Mouse (Mus musculus) monocyte, adult 2 months (primary cell): ENCODE data around the gene Uhrf1.
A peak's percentile ranks its signal among the peaks of the same experiment; 100 is the strongest.

ENCODE experiments used
- DNase-seq, 2 experiments: peaks; one replicate each; pipeline ENCODE4 v3.0.0; 2022; ENCODE audit warnings: low spot score in 2 of 2, low read depth in 1 of 2

The Uhrf1 gene

GRCm38 (mm10) chr17:56296201-56296600, 6.9 kb upstream of the Uhrf1 start:
- no peak for DNase-seq

GRCm38 (mm10) chr17:56298238-56298637, 4.9 kb upstream of the Uhrf1 start:
- no peak for DNase-seq

- DNase-seq = no peak
These were observed 2.9 kb upstream of the Uhrf1 start, which contains the start of gene Arrdc5 for GRCm38 (mm10) chr17:56300186-56300585. TSS of gene Arrdc5 (minus strand) at chr17:56300286.

GRCm38 (mm10) chr17:56302363-56302996, 641 bp upstream of the Uhrf1 start:
- DNase-seq = no peak

GRCm38 (mm10) chr17:56303847-56304586, 896 bp downstream of the Uhrf1 start:
- DNase-seq = peak; percentile 88

DNA sequence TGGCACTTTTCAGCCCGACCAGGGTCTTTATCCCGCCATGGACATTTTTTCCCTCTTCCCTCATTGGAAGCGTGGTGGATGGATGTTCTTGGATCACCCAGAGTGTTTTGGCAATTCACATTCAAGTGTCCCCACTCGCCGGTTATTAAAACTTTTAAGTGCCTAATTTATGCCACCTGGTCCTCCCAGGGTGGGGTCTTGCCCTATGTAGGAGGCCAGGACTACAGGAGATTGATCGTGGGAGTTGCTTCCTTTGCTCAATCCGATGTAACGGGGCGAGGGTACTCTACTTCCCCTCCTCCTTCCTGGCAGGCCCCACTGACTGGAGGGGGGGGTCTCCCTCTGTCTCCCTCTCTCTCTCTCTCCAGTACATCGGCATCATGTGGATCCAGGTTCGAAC, 1.6 kb downstream of the Uhrf1 start:
- DNase-seq = no peak

DNA sequence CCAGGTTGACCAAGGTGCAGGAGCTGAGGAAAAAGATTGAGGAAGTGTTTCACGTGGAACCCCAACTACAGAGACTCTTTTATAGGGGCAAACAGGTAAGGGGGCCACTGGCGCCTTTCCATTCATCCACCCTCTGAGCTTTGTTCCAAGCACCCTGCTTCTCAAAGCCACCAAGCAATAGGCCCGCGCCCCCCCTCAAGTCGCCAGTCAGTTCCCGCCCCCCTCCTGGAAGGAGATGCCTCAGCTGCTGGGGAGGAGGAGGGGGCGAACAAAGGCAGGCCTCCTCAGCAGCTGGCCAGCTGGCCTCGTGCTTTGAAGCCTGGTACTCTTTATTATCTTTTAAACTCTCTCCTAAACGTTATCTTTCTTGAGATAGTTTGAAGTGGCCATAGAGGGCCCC, 2.0 kb downstream of the Uhrf1 start:
- DNase-seq = no peak

DNA sequence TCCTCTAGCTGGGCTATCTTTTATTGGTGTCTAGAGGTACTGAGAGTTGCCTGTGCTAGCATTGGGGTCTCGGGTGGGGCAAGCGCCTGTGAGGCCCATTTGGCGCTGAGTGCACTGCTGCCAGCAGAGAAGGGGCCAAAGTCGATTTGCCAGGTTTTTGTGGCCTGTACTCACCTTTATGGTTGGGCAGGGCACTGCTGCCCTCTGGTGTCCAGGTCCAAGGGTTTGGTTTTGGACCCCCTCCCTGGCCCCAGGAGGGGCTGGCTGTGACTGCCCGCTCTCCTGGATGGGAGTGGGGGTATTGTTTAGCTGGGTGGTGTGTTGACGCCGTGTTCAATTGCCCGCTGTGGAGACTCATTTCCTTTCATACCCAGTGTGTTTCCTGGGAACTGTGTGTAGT, 2.7 kb downstream of the Uhrf1 start:
- no peak for DNase-seq

DNA sequence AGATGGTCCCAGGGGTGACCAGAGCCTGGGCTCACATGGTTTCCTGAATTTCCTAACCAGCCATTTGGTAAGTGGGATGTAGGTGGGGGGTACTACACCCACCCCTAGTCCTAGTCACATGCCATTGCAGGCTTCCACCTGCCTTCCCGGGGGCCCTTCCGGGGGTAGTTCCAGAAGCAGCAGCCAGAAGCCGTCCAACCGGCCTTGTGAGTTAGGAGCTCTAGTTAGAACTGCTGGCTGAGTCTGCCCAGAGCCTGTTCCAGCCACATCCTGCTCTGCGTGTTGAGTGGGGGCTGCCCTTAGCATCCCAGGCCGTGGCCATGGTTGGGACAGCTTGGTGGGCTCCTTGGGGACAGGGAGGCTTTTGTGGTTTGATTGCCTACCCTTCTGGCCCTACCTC, 5.0 kb downstream of the Uhrf1 start:
- DNase-seq = no peak

DNA sequence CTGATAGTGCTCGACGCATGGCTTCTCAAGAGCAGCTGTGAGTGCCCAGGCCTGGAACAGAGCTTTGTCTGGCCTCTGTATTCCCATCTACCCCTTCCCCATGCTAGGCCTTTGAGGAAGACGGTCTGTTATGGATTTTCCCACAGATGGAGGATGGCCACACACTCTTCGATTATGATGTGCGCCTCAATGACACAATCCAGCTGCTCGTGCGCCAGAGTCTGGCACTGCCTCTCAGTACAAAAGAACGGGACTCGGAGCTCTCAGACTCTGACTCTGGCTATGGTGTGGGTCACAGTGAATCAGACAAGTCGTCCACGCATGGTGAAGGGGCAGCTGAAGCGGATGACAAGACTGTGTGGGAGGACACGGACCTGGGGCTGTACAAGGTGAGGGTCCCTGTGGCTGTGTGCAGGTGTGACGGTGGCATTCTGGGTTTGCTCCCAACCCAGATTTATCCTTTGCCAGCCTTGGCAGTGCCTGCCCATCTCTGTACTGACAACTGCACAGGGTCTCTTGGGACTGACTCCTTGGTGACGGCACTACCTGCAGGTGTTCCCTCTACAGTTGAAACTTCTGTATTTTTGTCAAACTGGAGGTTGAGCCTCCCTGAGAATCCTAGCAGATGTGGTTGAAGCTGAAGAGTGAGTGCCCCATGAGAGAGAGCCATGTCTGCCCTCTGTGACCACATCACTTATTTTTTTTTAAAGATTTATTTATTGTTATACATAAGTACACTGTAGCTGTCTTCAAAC, 6.2 kb downstream of the Uhrf1 start:
- no peak for DNase-seq

DNA sequence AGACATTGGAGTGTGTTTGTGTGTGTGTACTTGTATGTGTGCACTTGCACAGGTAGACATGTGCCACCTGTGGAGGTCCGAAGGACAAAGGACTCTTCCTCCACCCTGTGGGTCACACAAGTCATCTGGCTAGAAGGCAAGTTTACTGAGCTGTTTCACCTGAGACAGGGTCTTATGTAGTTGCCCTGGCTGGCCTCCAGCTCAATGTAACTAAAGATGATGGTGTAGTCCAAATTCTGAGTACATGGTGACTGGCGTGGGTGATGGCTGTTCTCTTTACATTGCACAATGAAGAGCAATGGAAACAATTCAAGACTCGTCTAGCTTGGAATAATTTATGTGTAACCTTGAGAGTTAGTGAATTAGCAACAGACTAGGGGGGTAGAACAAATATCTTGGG, 21.3 kb downstream of the Uhrf1 start:
- no peak for DNase-seq

- peak; percentile 98 to 99 for DNase-seq
These were observed 22.5 kb downstream of the Uhrf1 start, which contains the start of gene Kdm4b for GRCm38 (mm10) chr17:56325450-56326152. TSS of gene Kdm4b (plus strand) at chr17:56326062.

DNA sequence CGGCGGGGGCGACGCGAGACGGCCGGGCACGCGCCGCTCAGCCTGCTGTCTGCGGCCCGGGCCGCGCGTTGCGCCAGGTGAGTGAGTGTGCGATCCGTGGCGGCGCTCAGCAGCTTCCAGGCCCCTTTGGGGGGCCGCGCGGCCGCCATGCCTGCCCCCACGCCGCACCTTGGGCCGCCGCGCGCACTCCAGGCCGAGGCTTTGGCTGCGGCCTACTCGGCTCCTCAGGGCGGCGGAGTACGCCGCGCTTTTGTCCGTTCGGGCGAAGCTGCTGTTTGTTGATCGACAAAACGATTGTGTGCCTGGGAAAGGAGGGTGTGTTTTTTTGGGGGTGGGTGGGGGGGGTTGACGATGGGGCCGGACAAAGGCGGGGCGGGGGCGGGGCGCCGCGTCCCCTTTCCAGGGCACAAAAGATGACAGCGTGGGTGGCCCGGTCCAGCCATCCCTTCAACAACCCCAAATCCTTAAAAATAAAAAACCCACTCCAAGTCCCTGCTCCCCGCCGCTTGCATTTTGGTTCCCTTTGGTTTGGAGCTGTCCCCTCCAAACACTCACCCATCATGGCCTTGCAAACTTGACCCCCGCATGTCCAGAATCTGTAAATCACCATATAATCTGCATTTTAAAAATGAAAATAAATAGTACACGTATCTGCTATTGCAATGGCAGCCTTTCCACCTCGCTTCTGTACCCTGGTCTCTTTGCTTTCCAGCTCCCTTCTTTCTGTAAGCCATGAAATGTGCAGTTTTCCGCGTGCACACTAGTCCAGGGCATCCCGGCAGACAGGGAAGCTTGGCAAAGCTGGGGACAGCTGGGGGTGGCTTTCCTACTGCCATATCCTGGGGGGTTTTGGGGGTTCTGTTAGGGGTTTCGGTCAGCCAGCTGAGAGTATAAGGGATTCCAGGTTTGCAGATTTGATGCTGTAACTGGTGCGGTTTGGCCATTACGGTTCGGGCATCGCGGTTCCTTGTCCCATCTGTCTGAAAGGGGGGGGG, 23.3 kb downstream of the Uhrf1 start:
- no peak for DNase-seq

DNA sequence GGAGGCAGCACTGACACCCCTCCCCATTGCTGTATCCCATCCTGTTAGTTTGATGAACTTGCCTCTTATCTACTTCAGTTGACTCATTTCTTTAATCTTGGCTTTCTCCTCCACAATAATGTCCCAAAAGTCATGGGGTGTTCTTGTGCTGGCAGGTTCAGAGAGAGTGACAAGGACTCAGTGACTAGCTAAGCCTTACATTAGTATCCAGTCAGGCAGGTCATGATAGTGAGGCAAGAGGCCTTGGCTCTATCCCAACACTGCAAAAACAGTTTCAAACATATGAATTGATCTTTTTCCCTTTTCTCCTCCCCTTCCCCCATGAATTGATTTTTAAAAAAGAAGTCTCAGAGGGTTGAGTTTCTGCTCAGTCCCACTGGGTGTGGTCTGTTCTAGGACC, 26.1 kb downstream of the Uhrf1 start:
- DNase-seq = no peak

DNA sequence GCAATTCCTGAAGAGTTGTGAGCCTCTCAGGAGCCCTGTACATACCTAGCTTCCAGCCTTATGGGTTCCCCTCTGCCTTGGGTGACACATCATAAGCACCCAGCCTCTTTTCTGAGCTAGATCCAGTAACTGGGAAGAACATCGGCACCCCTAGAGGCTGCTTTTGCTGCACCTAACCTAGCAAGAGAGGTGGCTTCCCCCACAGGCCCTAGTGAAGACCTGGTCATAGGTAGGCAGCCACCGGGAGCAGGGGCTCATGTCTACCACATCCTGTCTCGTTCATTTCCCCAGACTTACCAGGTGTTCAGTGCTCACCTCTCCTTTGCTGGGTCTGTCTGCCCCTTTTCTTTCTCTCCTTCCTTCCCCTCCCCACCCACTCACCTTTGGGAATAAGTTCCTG, 27.2 kb downstream of the Uhrf1 start:
- no peak for DNase-seq

DNA sequence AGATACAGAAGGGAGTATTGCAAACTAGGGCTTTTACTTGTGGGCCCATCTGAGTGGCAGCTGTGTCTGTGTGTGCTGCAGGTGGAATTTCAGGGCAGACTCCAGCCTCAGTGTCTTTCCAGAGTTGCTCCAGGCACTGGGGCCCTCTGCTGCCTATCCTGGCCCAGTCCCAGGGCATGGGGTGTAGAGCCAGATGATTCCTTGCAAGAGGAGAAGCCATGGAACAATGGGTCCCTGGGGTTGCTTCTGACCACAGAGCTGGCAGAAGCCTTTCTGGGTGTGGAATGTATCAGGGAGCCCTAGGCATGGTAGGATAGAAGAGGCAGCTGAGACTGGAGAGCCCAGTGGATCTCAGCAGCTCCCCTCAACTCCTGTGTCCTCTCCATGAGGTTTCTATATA, 28.1 kb downstream of the Uhrf1 start:
- DNase-seq = no peak

DNA sequence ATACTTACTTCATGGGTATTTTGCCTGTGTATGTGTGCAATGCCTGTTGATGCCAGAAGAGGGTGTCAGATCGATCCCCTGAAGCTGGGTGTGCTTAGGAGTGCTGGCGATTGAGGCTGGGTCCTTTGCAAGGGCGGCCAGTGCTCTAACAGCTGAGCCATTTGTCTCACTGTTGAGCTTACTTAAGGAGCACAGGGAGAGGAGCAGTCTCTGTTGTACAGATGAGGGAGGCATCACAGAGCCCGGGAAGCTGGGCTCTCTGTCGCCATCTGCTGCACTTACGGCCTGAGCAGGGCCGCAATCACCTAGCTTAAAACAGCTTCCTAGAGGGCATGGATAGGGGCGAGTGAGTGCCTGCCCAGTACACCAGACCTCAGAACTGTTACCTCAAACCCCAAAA, 29.9 kb downstream of the Uhrf1 start:
- DNase-seq = no peak

- peak in 1 of 2 experiments; percentile 38 for DNase-seq
These were observed 34.1 kb downstream of the Uhrf1 start for GRCm38 (mm10) chr17:56337190-56337589.

GRCm38 (mm10) chr17:56337791-56338190, 34.7 kb downstream of the Uhrf1 start:
- DNase-seq = no peak

DNA sequence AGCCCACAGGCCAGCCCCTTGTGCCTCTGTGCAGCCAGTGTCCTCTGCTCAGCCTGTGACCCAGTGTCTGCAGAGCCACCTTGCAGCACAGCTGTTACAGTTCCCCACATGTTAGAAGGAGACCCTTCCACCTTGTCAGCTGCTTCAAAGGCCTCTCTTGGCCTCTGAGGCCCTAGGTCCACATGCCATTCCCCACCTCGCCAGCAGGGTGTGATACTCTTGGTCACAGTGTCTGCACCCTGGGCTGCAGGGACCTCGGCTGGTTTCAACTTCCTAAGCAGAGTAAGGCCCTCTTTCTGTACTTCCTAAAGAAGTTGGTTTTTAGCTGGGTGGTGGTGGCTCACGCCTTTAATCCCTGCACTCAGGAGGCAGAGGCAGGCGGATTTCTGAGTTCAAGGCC, 35.8 kb downstream of the Uhrf1 start:
- peak; percentile 43 to 56 for DNase-seq
